Mouse (Mus musculus) liver, adult 2 months (tissue): ENCODE results near the gene Olfr469.

ENCODE experiments used
- CTCF ChIP-seq: fragments of 200-500 bp; IDR thresholded peaks from 2 replicates; pipeline ENCODE4 v1.5.1; 2011; ENCODE audit warnings: low read depth, low read length, control low read depth
- POLR2A ChIP-seq: fragments of 200-500 bp; IDR thresholded peaks from 2 replicates; pipeline ENCODE4 v1.6.1; 2011; ENCODE audit warnings: low read length, control low read depth; ENCODE audit not compliant: insufficient read depth; ENCODE audit errors: extremely low read depth

GRCm38 (mm10) chr7:107770812-107771211 lies 54.5 kb downstream of the Olfr469 start:
- no peak for TF ChIP-seq CTCF
- no peak for TF ChIP-seq POLR2A
